Mouse (Mus musculus) adrenal gland, adult 8-10 months (tissue): Measurements from ENCODE around the gene Sae1. TPM values are rescaled to one million over a fixed set of nuclear protein-coding genes. Genes with fewer than 3 reads are reported as not detected.
"Not testable (repeated sequence)": the region's sequence is repeated elsewhere in the genome, so short reads cannot be mapped to it uniquely, and the experiment has no call there.

Experiments used
- DNase-seq: peaks from one replicate; pipeline ENCODE4 v3.0.0; 2022
- total RNA-seq, 4 experiments: library from RNA; stranded (reverse); gene quantifications; 2 replicates each; pipeline ENCODE4 v1.2.4; 2022

Gene Sae1
- total RNA-seq, 4 experiments from 2014 or later, result 64.0 to 78.2 (median 67.5) TPM

GRCm38 (mm10) chr7:16309318-16310019 is 78.1 kb downstream of the Sae1 start:
- DNase-seq, result peak; percentile 86

GRCm38 (mm10) chr7:16308555-16309317 is 78.9 kb downstream of the Sae1 start:
- DNase-seq, result no peak

- DNase-seq, result not testable (repeated sequence)
Observed at GRCm38 (mm10) chr7:16308093-16308492, 79.5 kb downstream of the Sae1 start, which contains the start of gene Bbc3. TSS of gene Bbc3 (plus strand) at chr7:16308393.

- DNase-seq, result not testable (repeated sequence)
Observed at GRCm38 (mm10) chr7:16307141-16307540, 80.5 kb downstream of the Sae1 start.

GRCm38 (mm10) chr7:16299419-16300035 is 88.1 kb downstream of the Sae1 start:
- peak; percentile 90 for DNase-seq

GRCm38 (mm10) chr7:16298927-16299326 is 88.7 kb downstream of the Sae1 start:
- no peak for DNase-seq

- no peak for DNase-seq
Observed at GRCm38 (mm10) chr7:16297616-16298015, 90.0 kb downstream of the Sae1 start.

GRCm38 (mm10) chr7:16296766-16297390 is 90.7 kb downstream of the Sae1 start:
- DNase-seq, result peak; percentile 89

- no peak for DNase-seq
Observed at GRCm38 (mm10) chr7:16296146-16296545, 91.5 kb downstream of the Sae1 start.

- DNase-seq, result peak; percentile 82
Observed at GRCm38 (mm10) chr7:16295321-16295900, 92.2 kb downstream of the Sae1 start.

- peak; percentile 92 for DNase-seq
Observed at GRCm38 (mm10) chr7:16294837-16295236, 92.8 kb downstream of the Sae1 start.

- no peak for DNase-seq
Observed at GRCm38 (mm10) chr7:16294346-16294745, 93.3 kb downstream of the Sae1 start.

GRCm38 (mm10) chr7:16287791-16288190 is 99.8 kb downstream of the Sae1 start:
- no peak for DNase-seq

GRCm38 (mm10) chr7:16287016-16287415 is 100.6 kb downstream of the Sae1 start:
- DNase-seq, result no peak

- DNase-seq, result peak; percentile 100
Observed at GRCm38 (mm10) chr7:16286026-16286961, 101.3 kb downstream of the Sae1 start, which contains the start of gene Ccdc9. TSS of gene Ccdc9 (minus strand) at chr7:16286795.

GRCm38 (mm10) chr7:16285450-16286025 is 102.1 kb downstream of the Sae1 start:
- DNase-seq, result peak; percentile 84

GRCm38 (mm10) chr7:16284904-16285303 is 102.7 kb downstream of the Sae1 start:
- no peak for DNase-seq

- no peak for DNase-seq
Observed at GRCm38 (mm10) chr7:16284001-16284400, 103.6 kb downstream of the Sae1 start.

GRCm38 (mm10) chr7:16282334-16282733 is 105.3 kb downstream of the Sae1 start:
- no peak for DNase-seq

- DNase-seq, result no peak
Observed at GRCm38 (mm10) chr7:16280721-16281120, 106.9 kb downstream of the Sae1 start.
